Mouse (Mus musculus) lung, embryonic 14.5 days (tissue): ENCODE measurements around the gene D10Wsu102e. TPM values are rescaled to one million over a fixed set of nuclear protein-coding genes. Genes with fewer than 3 reads are reported as not detected.

Experiments
- ATAC-seq: fragments of 200-750 bp; cut with Nextera tagmentation; 2 replicates; pipeline ENCODE4 v1.8.0; 2017; ENCODE audit warnings: mild to moderate bottlenecking, moderate TSS enrichment, moderate library complexity; ENCODE audit not compliant: insufficient read depth
- DNase-seq: peaks from one replicate; pipeline ENCODE4 v3.0.0-alpha.2; 2015
- H3K27ac ChIP-seq: fragments of 300-500 bp; sonication (generic); 2 replicates; pipeline ENCODE4 v1.5.1; 2014; ENCODE audit warnings: low read depth, mild to moderate bottlenecking, moderate library complexity
- H3K27me3 ChIP-seq: fragments of 300-500 bp; sonication (generic); 2 replicates; pipeline ENCODE4 v1.6.1; 2014; ENCODE audit warnings: low read length, control low read depth; ENCODE audit not compliant: insufficient read depth
- H3K36me3 ChIP-seq: fragments of 300-500 bp; sonication (generic); 2 replicates; pipeline ENCODE4 v1.6.1; 2014; ENCODE audit warnings: control low read depth; ENCODE audit not compliant: insufficient read depth
- H3K4me1 ChIP-seq: fragments of 300-500 bp; sonication (generic); 2 replicates; pipeline ENCODE4 v1.6.1; 2014; ENCODE audit warnings: antibody characterized with exemption, control low read depth; ENCODE audit not compliant: insufficient read depth
- H3K4me2 ChIP-seq: fragments of 300-500 bp; sonication (generic); 2 replicates; pipeline ENCODE4 v1.6.1; 2014; ENCODE audit warnings: mild to moderate bottlenecking
- H3K4me3 ChIP-seq: fragments of 300-500 bp; sonication (generic); 2 replicates; pipeline ENCODE4 v1.5.1; 2014; ENCODE audit warnings: low read depth, low read length
- H3K9ac ChIP-seq: fragments of 300-500 bp; sonication (generic); 2 replicates; pipeline ENCODE4 v1.6.1; 2014
- H3K9me3 ChIP-seq: fragments of 300-500 bp; sonication (generic); 2 replicates; pipeline ENCODE4 v1.6.1; 2016; ENCODE audit warnings: low read depth, low read length, control low read depth
- CTCF ChIP-seq: IDR thresholded peaks from 2 replicates; pipeline ENCODE4 v1.5.1; 2016; ENCODE audit warnings: antibody characterized with exemption, low read depth
- WGBS: fragments of 180-500 bp; shearing (Covaris S2); extraction: QIAGEN DNeasy Blood & Tissue Kit; methylation state at CpG from one replicate; pipeline ENCODE4 v1.1.7; 2014; 5-methylcytosine and 5-hydroxymethylcytosine counted together
- polyA plus RNA-seq: library from polyadenylated mRNA; unstranded; fragments of >200 nt; fragmentation: Nextera tagmentation; extraction: Ambion mirVana; gene quantifications from 2 replicates; pipeline ENCODE4 v1.2.1, GENCODE M21; 2014

D10Wsu102e gene
- polyA plus RNA-seq, 1 experiment from 2014 or later: 0.84 TPM

- Histone ChIP-seq H3K4me3 (peak within 1 kb of the TSS; percentile 59), H3K27me3 (peaks cover 45% of the 10 kb centered on the region), H3K9ac (peak within 1 kb of the TSS; percentile 50), H3K9me3 (no peaks in the 10 kb centered on the region), H3K27ac (no peak within 1 kb of the TSS), H3K36me3 (no peaks in the 10 kb centered on the region), H3K4me2 (peak within 1 kb of the TSS; percentile 96), H3K4me1 (no peaks in the 10 kb centered on the region)
- under 1% methylated on average over 97 of the region's 102 CpGs for WGBS
- DNase-seq: peak; percentile 65
- TF ChIP-seq CTCF: no peak
- peak; percentile 79 for ATAC-seq
Measured at GRCm38 (mm10) chr10:83337159-83337951, 22.7 kb upstream of the D10Wsu102e start, which contains the start of gene Slc41a2. Gene Slc41a2, minus strand, starts transcription at chr10:83337882.

- DNase-seq: no peak
- Histone ChIP-seq H3K36me3 (no peaks in the 10 kb centered on the region), H3K27ac (no peak overlapping the region), H3K4me3 (peak overlapping the region; percentile 59), H3K9me3 (no peaks in the 10 kb centered on the region), H3K9ac (no peak overlapping the region; the same call in 1 of the 2 replicates), H3K4me1 (no peaks in the 10 kb centered on the region), H3K4me2 (peak overlapping the region; percentile 96), H3K27me3 (peaks cover 45% of the 10 kb centered on the region)
- 45% methylated on average over 9 of the region's 9 CpGs for WGBS
- TF ChIP-seq CTCF: no peak
- no peak for ATAC-seq
Measured at GRCm38 (mm10) chr10:83337971-83338598, 21.9 kb upstream of the D10Wsu102e start.

DNA sequence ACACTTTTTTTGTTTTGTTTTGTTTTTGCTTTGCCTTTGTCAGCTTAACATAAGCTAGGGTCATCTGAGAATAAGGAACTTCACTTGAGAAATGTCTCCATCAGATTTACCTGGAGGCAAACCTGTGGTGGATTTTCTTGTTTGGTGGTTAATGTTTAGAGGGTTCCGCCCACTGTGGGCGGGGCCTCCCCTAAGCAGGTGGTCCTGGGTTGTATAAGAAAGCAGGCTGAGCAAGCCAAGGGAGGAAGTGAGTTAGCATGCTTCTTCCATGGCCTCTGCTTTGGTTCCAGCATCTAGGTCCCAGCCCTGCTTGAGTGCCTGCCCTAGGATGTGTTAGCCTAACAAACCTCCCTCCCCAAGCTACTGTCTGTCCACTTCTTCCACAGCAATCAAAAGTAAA, 18.8 kb upstream of the D10Wsu102e start:
- Histone ChIP-seq H3K4me1 (no peaks in the 10 kb centered on the region), H3K36me3 (no peaks in the 10 kb centered on the region), H3K4me2 (no peak overlapping the region), H3K9ac (no peak overlapping the region), H3K27ac (no peak overlapping the region), H3K27me3 (peaks cover 21% of the 10 kb centered on the region), H3K9me3 (no peaks in the 10 kb centered on the region), H3K4me3 (no peak overlapping the region)
- no peak for TF ChIP-seq CTCF
- WGBS: 33% methylated on average over 2 of the region's 2 CpGs
- no peak for ATAC-seq
- DNase-seq: no peak

DNA sequence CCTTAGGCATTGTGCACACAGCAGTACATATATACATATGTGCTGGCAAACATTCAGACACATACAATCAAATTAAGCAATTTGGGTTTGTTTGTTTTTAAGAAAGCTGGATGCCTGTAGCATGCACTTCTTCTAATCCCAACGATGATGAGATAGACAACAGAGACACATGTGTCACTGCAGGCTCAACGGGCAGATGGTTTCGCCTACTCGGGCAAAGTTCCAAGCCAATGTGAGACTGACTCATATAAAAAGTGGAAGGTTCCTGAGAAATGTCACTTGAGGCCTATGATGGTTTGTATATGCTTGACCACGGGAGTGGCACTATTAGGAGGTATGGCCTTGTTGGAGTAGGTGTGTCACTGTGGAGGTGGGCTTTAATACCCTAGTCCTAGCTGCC, 16.9 kb upstream of the D10Wsu102e start:
- no peaks in the 10 kb centered on the region for H3K4me1 ChIP-seq
- no peak for TF ChIP-seq CTCF
- H3K9me3 ChIP-seq: no peaks in the 10 kb centered on the region
- no peak overlapping the region for H3K27ac ChIP-seq
- 75% methylated on average over 5 of the region's 5 CpGs for WGBS
- no peak overlapping the region for H3K4me2 ChIP-seq
- DNase-seq (no peak), ATAC-seq (no peak)
- H3K27me3 ChIP-seq: peaks cover 4% of the 10 kb centered on the region; the same call in 1 of the 2 replicates
- H3K9ac ChIP-seq: no peak overlapping the region
- no peaks in the 10 kb centered on the region for H3K36me3 ChIP-seq
- no peak overlapping the region for H3K4me3 ChIP-seq

DNA sequence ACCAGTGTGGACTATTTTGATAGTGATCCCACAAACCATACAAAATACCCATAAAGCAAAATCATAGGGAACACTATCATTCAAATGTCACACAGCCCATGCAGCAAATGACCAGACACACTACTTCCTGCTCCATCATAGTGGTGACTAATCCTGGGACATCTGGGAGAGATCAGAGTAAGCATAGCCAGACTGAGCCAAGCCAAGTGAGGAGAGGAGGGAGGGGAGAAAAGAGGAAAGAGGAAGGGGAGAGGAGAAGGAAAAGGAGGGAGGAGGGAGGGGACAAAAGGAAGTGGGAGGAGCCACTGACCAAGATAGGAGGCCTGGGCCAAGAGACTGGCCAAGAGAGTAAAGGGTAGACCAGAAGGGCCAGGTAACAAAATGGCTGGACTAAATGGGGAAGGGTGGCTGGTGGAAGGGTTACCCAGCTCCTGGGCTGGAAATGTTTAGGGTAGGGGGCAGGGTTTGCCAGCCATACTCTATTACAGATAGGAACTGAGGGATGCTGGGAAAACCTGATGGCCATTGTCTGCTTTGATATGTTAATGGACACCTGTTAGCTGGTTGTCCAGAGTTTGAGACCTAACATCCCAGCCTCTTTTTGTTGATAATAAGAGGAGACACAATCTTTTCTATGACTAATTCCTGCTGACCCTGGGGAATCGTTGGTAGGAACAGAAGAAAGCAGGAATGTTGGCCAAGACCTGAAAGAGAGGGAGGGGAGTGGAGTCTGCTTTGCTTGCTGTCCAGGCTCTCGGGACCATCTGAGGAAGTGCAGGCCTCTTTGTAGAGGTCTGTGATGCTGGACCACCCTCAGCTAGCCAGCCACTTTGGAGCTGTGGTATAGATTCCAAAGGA, 16.0 kb upstream of the D10Wsu102e start:
- Histone ChIP-seq H3K27me3 (no peaks in the 10 kb centered on the region), H3K4me2 (no peak overlapping the region), H3K36me3 (no peaks in the 10 kb centered on the region), H3K4me1 (no peaks in the 10 kb centered on the region), H3K9ac (no peak overlapping the region), H3K4me3 (no peak overlapping the region), H3K27ac (no peak overlapping the region), H3K9me3 (no peaks in the 10 kb centered on the region)
- DNase-seq: no peak
- no peak for TF ChIP-seq CTCF
- WGBS: 58% methylated on average over 2 of the region's 2 CpGs
- ATAC-seq: no peak

- no peaks in the 10 kb centered on the region for H3K36me3 ChIP-seq
- DNase-seq (no peak), ATAC-seq (no peak)
- 50% methylated on average over 7 of the region's 7 CpGs for WGBS
- H3K27me3 ChIP-seq: no peaks in the 10 kb centered on the region
- H3K4me1 ChIP-seq: no peaks in the 10 kb centered on the region
- TF ChIP-seq CTCF: no peak
- H3K4me3 ChIP-seq: no peak overlapping the region
- no peaks in the 10 kb centered on the region for H3K9me3 ChIP-seq
- no peak overlapping the region for H3K4me2 ChIP-seq
- H3K9ac ChIP-seq: no peak overlapping the region
- H3K27ac ChIP-seq: no peak overlapping the region
Measured at GRCm38 (mm10) chr10:83345693-83346358, 14.2 kb upstream of the D10Wsu102e start.
